Mouse (Mus musculus): ENCODE measurements around the gene Adamts15.

The Adamts15 gene

GRCm38 (mm10) chr9:30922197-30922894 lies at the start of gene Adamts15:
Gene Adamts15 (minus strand): TSS chr9:30922452.
- peak; percentile 67 to 72 for DNase-seq (ENCODE audit: low spot score in 2 of 2)

DNA sequence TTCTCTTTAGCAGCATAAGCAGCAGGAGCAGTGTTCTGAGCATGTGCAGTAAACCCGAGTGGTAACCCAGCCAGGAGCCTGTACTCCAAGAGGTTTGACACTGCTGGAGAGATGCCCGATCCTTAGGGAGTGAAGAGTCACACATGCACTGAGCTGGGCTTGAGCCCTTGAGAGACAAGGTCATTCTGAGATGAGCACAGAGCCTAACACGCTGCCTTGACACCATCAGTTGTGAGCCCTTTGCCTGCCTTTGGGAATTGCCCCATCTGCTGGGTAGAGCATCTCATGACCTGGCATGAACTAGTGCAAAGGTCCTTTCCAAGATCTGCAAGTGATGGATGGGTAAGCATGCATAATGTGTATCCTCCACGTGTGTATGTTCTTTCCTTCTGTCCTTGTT lies 49.7 kb upstream of the Adamts15 start:
- peak in 1 of 2 experiments; percentile 23 for DNase-seq (ENCODE audit: low spot score in 2 of 2)

- DNase-seq (ENCODE audit: low spot score in 2 of 2): no peak
Observed at GRCm38 (mm10) chr9:30970001-30970400, 47.7 kb upstream of the Adamts15 start.

GRCm38 (mm10) chr9:30968130-30968529 lies 45.9 kb upstream of the Adamts15 start:
- DNase-seq (ENCODE audit: low spot score in 2 of 2): no peak

DNA sequence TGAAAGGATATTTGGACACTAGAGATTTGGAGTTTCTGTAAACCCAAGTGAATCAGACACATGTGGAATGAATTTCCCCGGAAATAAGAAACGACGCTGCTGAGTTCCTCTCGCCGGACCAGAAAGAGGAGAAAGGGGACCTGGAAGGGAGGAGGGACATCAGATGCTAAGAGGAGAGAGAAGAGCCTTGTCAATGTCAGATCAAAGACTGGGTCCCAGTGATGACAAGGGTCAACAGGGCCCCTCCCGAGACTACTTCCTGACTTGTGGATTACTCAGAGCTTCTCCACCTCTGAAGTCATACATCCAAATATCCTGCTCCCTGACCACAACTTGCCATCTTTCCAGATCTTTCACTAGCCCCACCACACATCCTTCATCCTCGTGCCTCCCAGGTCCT lies 44.6 kb upstream of the Adamts15 start:
- no peak for DNase-seq (ENCODE audit: low spot score in 2 of 2)

- no peak for DNase-seq (ENCODE audit: low spot score in 2 of 2)
Observed at GRCm38 (mm10) chr9:30964685-30965084, 42.4 kb upstream of the Adamts15 start.

- no peak for DNase-seq (ENCODE audit: low spot score in 2 of 2)
Observed at GRCm38 (mm10) chr9:30963780-30964179, 41.5 kb upstream of the Adamts15 start.

GRCm38 (mm10) chr9:30955246-30955645 lies 33.0 kb upstream of the Adamts15 start:
- no peak for DNase-seq (ENCODE audit: low spot score in 2 of 2)

- no peak for DNase-seq (ENCODE audit: low spot score in 2 of 2)
Observed at GRCm38 (mm10) chr9:30953287-30953686, 31.0 kb upstream of the Adamts15 start.

GRCm38 (mm10) chr9:30951461-30951860 lies 29.2 kb upstream of the Adamts15 start:
- DNase-seq (ENCODE audit: low spot score in 2 of 2): peak in 1 of 2 experiments; percentile 33

- peak in 1 of 2 experiments; percentile 39 for DNase-seq (ENCODE audit: low spot score in 2 of 2)
Observed at GRCm38 (mm10) chr9:30950592-30950991, 28.3 kb upstream of the Adamts15 start.

DNA sequence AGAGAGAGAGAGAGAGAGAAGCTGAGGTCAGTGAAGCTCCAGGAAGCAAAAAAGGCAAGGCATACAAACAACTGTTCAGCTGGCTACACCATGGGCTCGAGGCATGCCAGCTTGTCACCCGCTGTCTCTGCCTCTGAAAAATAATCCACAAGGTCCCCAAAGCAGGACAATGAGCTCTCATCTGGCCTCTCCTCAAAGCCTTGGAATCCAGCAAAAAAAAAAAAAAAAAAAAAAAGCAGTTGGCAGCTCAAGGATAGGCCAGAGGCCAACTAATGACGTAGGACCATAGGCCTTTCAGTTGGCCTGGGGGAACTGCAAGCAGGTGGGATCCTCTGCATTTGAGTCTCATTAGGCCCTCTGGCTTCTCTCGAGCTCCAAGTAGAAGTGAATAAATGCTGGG lies 27.7 kb upstream of the Adamts15 start:
- DNase-seq (ENCODE audit: low spot score in 2 of 2): no peak

DNA sequence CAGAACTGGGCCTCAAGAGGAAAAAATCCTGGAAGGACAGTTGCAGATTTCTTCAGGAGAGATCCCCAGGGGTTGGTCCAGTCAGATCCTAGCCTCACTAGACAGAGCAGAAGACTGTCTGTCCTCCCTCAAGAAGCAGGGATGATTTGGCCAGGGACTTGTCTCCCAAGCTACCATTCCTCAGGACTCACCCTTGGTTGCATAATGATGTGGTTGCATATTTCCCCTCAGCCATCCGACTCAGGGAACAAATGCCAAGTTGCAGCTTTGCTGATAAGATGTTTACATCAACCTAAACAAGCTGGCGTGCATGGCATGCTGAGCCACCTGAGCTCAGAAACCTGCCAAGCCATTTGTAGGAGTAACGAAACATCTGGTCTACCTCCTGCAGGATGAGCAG lies 27.2 kb upstream of the Adamts15 start:
- no peak for DNase-seq (ENCODE audit: low spot score in 2 of 2)

DNA sequence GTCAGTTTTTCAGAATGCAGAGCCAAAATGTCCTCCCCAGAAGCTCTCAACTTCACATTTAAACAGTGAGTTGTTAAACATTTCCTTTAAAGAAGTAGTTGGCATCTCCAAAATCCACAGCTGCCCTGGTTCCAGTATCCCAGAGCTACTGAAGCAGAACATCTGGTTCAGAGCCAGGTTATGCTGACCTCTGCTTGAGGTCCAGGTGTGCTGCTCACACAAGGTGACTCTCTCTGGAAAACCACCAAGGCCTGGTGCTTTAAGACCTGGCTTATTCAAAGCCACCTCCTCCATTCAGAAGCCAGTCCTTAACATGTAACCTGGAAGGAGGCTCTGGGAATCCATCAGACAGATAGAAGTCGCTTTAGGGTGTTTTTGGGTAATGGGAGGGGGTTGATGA lies 23.0 kb upstream of the Adamts15 start:
- DNase-seq (ENCODE audit: low spot score in 2 of 2): no peak

- DNase-seq (ENCODE audit: low spot score in 2 of 2): no peak
Observed at GRCm38 (mm10) chr9:30944234-30944633, 22.0 kb upstream of the Adamts15 start.

GRCm38 (mm10) chr9:30943341-30943740 lies 21.1 kb upstream of the Adamts15 start:
- no peak for DNase-seq (ENCODE audit: low spot score in 2 of 2)

- peak; percentile 58 to 71 for DNase-seq (ENCODE audit: low spot score in 2 of 2)
Observed at GRCm38 (mm10) chr9:30942512-30943313, 20.5 kb upstream of the Adamts15 start, which contains the start of gene Adamts8. Gene Adamts8 (plus strand): TSS chr9:30942562.

GRCm38 (mm10) chr9:30940328-30940727 lies 18.1 kb upstream of the Adamts15 start:
- peak; percentile 68 to 89 for DNase-seq (ENCODE audit: low spot score in 2 of 2)

GRCm38 (mm10) chr9:30936674-30937438 lies 14.6 kb upstream of the Adamts15 start:
- DNase-seq (ENCODE audit: low spot score in 2 of 2): peak in 1 of 2 experiments; percentile 74

DNA sequence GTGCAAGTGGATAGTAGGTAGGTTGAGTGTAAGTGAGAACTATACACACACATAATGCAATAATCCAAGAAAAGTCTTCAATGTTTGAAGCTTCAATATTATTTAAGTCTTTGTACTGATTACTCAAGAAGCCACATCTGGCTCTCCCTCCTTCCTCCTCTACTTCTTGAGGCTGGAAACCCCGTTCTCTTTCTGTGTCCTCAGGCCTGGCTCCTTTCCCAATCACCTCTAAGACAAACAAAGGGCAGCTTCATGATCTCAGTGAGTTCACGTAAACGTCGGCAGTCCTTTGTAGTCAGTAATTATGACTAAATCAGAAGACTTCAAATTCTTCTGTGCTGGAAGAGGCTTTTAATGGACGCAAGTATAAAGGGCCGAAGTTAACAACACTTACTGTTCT lies 12.6 kb upstream of the Adamts15 start:
- DNase-seq (ENCODE audit: low spot score in 2 of 2): no peak

- DNase-seq (ENCODE audit: low spot score in 2 of 2): no peak
Observed at GRCm38 (mm10) chr9:30932346-30932745, 10.1 kb upstream of the Adamts15 start.

- no peak for DNase-seq (ENCODE audit: low spot score in 2 of 2)
Observed at GRCm38 (mm10) chr9:30928759-30929158, 6.5 kb upstream of the Adamts15 start.

Data from urinary bladder, postnatal 4 days (tissue).